8 mouse cellular contexts compared by ENCODE assay signal in genomic region chr4:129500017-129500416, GRCm38 (mm10). TPM values are rescaled to one million over a fixed set of nuclear protein-coding genes. Genes with fewer than 3 reads are reported as not detected.
DNase-seq lines count a peak whose midpoint lies in the region; ATAC-seq and TF ChIP-seq lines count a peak whose summit lies in the region.

No protein-coding gene starts in this region.

- H3K27me3 ChIP-seq in liver, adult 2 months (ENCODE audit: control insufficient read depth, insufficient read depth, low read length), result no peaks in the 10 kb centered on the region
- no peaks in the 10 kb centered on the region; the same call in 1 of the 2 replicates for H3K27me3 ChIP-seq in forebrain, embryonic 10.5 days (ENCODE audit: poor library complexity, severe bottlenecking)
- H3K27me3 ChIP-seq in intestine, embryonic 16.5 days (replicated peaks; ENCODE audit: control insufficient read depth, insufficient read depth, low read length), result no peaks in the 10 kb centered on the region
- H3K27me3 ChIP-seq in neural tube, embryonic 12.5 days (replicated peaks), result no peaks in the 10 kb centered on the region

- peak overlapping the region; percentile 79 for H3K27ac ChIP-seq in liver, adult 2 months (replicated peaks; ENCODE audit: insufficient read depth, low read depth, low read length)
- peak overlapping the region; percentile 86 for H3K27ac ChIP-seq in forebrain, embryonic 10.5 days
- H3K27ac ChIP-seq in intestine, embryonic 16.5 days (ENCODE audit: low read length), result peak overlapping the region; percentile 97
- H3K27ac ChIP-seq in neural tube, embryonic 12.5 days, result no peak overlapping the region

- no peaks in the 10 kb centered on the region for H3K9me3 ChIP-seq in forebrain, embryonic 10.5 days
- H3K9me3 ChIP-seq in intestine, embryonic 16.5 days (ENCODE audit: control insufficient read depth, low read length), result no peaks in the 10 kb centered on the region
- no peaks in the 10 kb centered on the region for H3K9me3 ChIP-seq in neural tube, embryonic 12.5 days

- ATAC-seq in intestine, embryonic 16.5 days, result no peak
- no peak for ATAC-seq in neural tube, embryonic 12.5 days (ENCODE audit: low FRiP score, low read depth)

- H3K4me1 ChIP-seq in liver, adult 2 months (ENCODE audit: control insufficient read depth, insufficient read depth, low read length), result peaks cover 2% of the 10 kb centered on the region; the same call in 1 of the 2 replicates
- peaks cover 60% of the 10 kb centered on the region for H3K4me1 ChIP-seq in forebrain, embryonic 10.5 days
- peaks cover 44% of the 10 kb centered on the region for H3K4me1 ChIP-seq in intestine, embryonic 16.5 days (ENCODE audit: control insufficient read depth, insufficient read depth, low read length)
- peaks cover 15% of the 10 kb centered on the region for H3K4me1 ChIP-seq in neural tube, embryonic 12.5 days

- peak overlapping the region; percentile 82 for H3K4me2 ChIP-seq in intestine, embryonic 16.5 days (ENCODE audit: low read depth, low read length)
- peak overlapping the region; percentile 90 for H3K4me2 ChIP-seq in neural tube, embryonic 12.5 days (replicated peaks)

- no peak for TF ChIP-seq POLR2A in liver, adult 2 months (IDR thresholded peaks at IDR 0.05; ENCODE audit: extremely low read depth, insufficient read depth, low read length)

- H3K79me2 ChIP-seq in liver, adult 2 months (ENCODE audit: control insufficient read depth, insufficient read depth, low read length), result no peaks in the 10 kb centered on the region

- H3K9ac ChIP-seq in liver, adult 2 months (ENCODE audit: low read depth, low read length), result peak overlapping the region; percentile 83; the same call in 1 of the 2 replicates
- H3K9ac ChIP-seq in intestine, embryonic 16.5 days (ENCODE audit: low read depth, low read length), result peak overlapping the region; percentile 85
- H3K9ac ChIP-seq in neural tube, embryonic 12.5 days, result peak overlapping the region; percentile 60; the same call in 1 of the 2 replicates

- TF ChIP-seq CTCF in liver, adult 2 months (IDR thresholded peaks at IDR 0.05; ENCODE audit: low read depth, low read length), result no peak

- no peak for DNase-seq in liver, adult 2 months (ENCODE audit: extremely low read depth, low read depth, low spot score)
- DNase-seq in liver, result no peak
- no peak for DNase-seq in forebrain, embryonic 10.5 days (ENCODE audit: extremely low spot score, low spot score)
- DNase-seq in adipocyte (ENCODE audit: low spot score), result no peak
- DNase-seq in adrenal gland, postnatal 25 days, result no peak
- DNase-seq in B cell, adult 2 months, result no peak

- no peak overlapping the region; the same call in 1 of the 2 replicates for H3K4me3 ChIP-seq in liver, adult 2 months (ENCODE audit: insufficient read depth, low read depth, low read length)
- H3K4me3 ChIP-seq in forebrain, embryonic 10.5 days, result peak overlapping the region; percentile 59
- peak overlapping the region; percentile 66 for H3K4me3 ChIP-seq in intestine, embryonic 16.5 days (ENCODE audit: low read length)
- H3K4me3 ChIP-seq in neural tube, embryonic 12.5 days, result peak overlapping the region; percentile 52

- H3K36me3 ChIP-seq in liver, adult 2 months (ENCODE audit: control insufficient read depth, insufficient read depth, low read length), result no peaks in the 10 kb centered on the region
- no peaks in the 10 kb centered on the region for H3K36me3 ChIP-seq in forebrain, embryonic 10.5 days (replicated peaks)
- H3K36me3 ChIP-seq in intestine, embryonic 16.5 days (ENCODE audit: control insufficient read depth, insufficient read depth, low read length), result no peaks in the 10 kb centered on the region
- no peaks in the 10 kb centered on the region for H3K36me3 ChIP-seq in neural tube, embryonic 12.5 days

- 78% methylated on average over 8 of the region's 8 CpGs for WGBS in liver, adult 2 months
- 74% methylated on average over 8 of the region's 8 CpGs for WGBS in forebrain, embryonic 10.5 days
- 78% methylated on average over 8 of the region's 8 CpGs for WGBS in intestine, embryonic 16.5 days
- WGBS in neural tube, embryonic 12.5 days, result 81% methylated on average over 8 of the region's 8 CpGs

RNA-seq across cellular contexts. Expression of gene Fam229a, which starts 9.0 kb away (rescaled TPM):
- not detected in 2 replicates for total RNA-seq in liver, adult 2 months (2014; rRNA removed)
- 0.38 TPM in 1 of 2 replicates, not detected in the other for polyA plus RNA-seq in liver, adult 2 months (2012; rRNA removed)
- polyA plus RNA-seq in forebrain, embryonic 10.5 days (2016; fragmentation: Nextera tagmentation; extraction: Ambion mirVana), result not detected in 2 replicates
- not detected in 2 replicates for polyA plus RNA-seq in intestine, embryonic 16.5 days (2015; fragmentation: Nextera tagmentation; extraction: Ambion mirVana)
- polyA plus RNA-seq in neural tube, embryonic 12.5 days (2016; fragmentation: Nextera tagmentation; extraction: Ambion mirVana), result not detected in 2 replicates
- total RNA-seq in adrenal gland, postnatal 25 days (2021), result not detected in 2 replicates

RNA-seq across cellular contexts. Expression of gene Tssk3, which starts 9.2 kb away (rescaled TPM):
- not detected in 2 replicates for total RNA-seq in liver, adult 2 months (2014; rRNA removed)
- polyA plus RNA-seq in liver, adult 2 months (2012; rRNA removed), result not detected in 2 replicates
- not detected in 2 replicates for polyA plus RNA-seq in forebrain, embryonic 10.5 days (2016; fragmentation: Nextera tagmentation; extraction: Ambion mirVana)
- not detected in 2 replicates for polyA plus RNA-seq in intestine, embryonic 16.5 days (2015; fragmentation: Nextera tagmentation; extraction: Ambion mirVana)
- polyA plus RNA-seq in neural tube, embryonic 12.5 days (2016; fragmentation: Nextera tagmentation; extraction: Ambion mirVana), result not detected in 2 replicates
- total RNA-seq in adrenal gland, postnatal 25 days (2021), result not detected in 2 replicates

RNA-seq across cellular contexts. Expression of gene Marcksl1, which starts 13.4 kb away (rescaled TPM):
- total RNA-seq in liver, adult 2 months (2014; rRNA removed), result 5.3 and 9.9 TPM in 2 replicates
- polyA plus RNA-seq in liver, adult 2 months (2012; rRNA removed), result 7.7 and 11.1 TPM in 2 replicates
- polyA plus RNA-seq in forebrain, embryonic 10.5 days (2016; fragmentation: Nextera tagmentation; extraction: Ambion mirVana), result 1,441 and 1,446 TPM in 2 replicates
- 289 and 312 TPM in 2 replicates for polyA plus RNA-seq in intestine, embryonic 16.5 days (2015; fragmentation: Nextera tagmentation; extraction: Ambion mirVana)
- polyA plus RNA-seq in neural tube, embryonic 12.5 days (2016; fragmentation: Nextera tagmentation; extraction: Ambion mirVana), result 2,122 and 2,278 TPM in 2 replicates
- 61.0 and 68.3 TPM in 2 replicates for total RNA-seq in adrenal gland, postnatal 25 days (2021)

RNA-seq across cellular contexts. Expression of gene Bsdc1, which starts 38.6 kb away (rescaled TPM):
- total RNA-seq in liver, adult 2 months (2014; rRNA removed), result 22.1 and 26.6 TPM in 2 replicates
- polyA plus RNA-seq in liver, adult 2 months (2012; rRNA removed), result 14.5 and 19.3 TPM in 2 replicates
- 18.0 and 19.5 TPM in 2 replicates for polyA plus RNA-seq in forebrain, embryonic 10.5 days (2016; fragmentation: Nextera tagmentation; extraction: Ambion mirVana)
- 24.5 and 24.7 TPM in 2 replicates for polyA plus RNA-seq in intestine, embryonic 16.5 days (2015; fragmentation: Nextera tagmentation; extraction: Ambion mirVana)
- 31.9 and 33.1 TPM in 2 replicates for polyA plus RNA-seq in neural tube, embryonic 12.5 days (2016; fragmentation: Nextera tagmentation; extraction: Ambion mirVana)
- total RNA-seq in adrenal gland, postnatal 25 days (2021), result 70.2 and 81.0 TPM in 2 replicates

RNA-seq across cellular contexts. Expression of gene Hdac1, which starts 42.5 kb away (rescaled TPM):
- 16.8 and 20.5 TPM in 2 replicates for total RNA-seq in liver, adult 2 months (2014; rRNA removed)
- 15.8 and 18.1 TPM in 2 replicates for polyA plus RNA-seq in liver, adult 2 months (2012; rRNA removed)
- 294 and 319 TPM in 2 replicates for polyA plus RNA-seq in forebrain, embryonic 10.5 days (2016; fragmentation: Nextera tagmentation; extraction: Ambion mirVana)
- polyA plus RNA-seq in intestine, embryonic 16.5 days (2015; fragmentation: Nextera tagmentation; extraction: Ambion mirVana), result 196 and 207 TPM in 2 replicates
- 179 and 192 TPM in 2 replicates for polyA plus RNA-seq in neural tube, embryonic 12.5 days (2016; fragmentation: Nextera tagmentation; extraction: Ambion mirVana)
- 48.0 and 54.5 TPM in 2 replicates for total RNA-seq in adrenal gland, postnatal 25 days (2021)

Comparison
In these comparisons a context has a peak if more than half of its experiments do, and no peak if none do; other contexts are left out.
1. RNA of gene Marcksl1, which starts 13.4 kb away (polyA plus RNA-seq): 2,122 to 2,278 TPM in neural tube, embryonic 12.5 days, 1,441 to 1,446 TPM in forebrain, embryonic 10.5 days and 289 to 312 TPM in intestine, embryonic 16.5 days; 7.7 to 11.1 TPM in liver, adult 2 months; every median in the first group is over 10 times any median in the second.
2. Peak in every context shown above with its lines, with median percentiles within 50 percentile points of each other: H3K9ac ChIP-seq.